Mouse (Mus musculus) small intestine, adult 2 months (tissue): ENCODE measurements around the gene Rnf123.

Experiments used
- CTCF ChIP-seq: fragments of 200-500 bp; IDR thresholded peaks from 2 replicates; pipeline ENCODE4 v1.5.1; 2012; ENCODE audit warnings: low read depth, mild to moderate bottlenecking, control low read depth, inconsistent platforms, low read length, moderate library complexity, mixed read lengths; ENCODE audit not compliant: insufficient replicate concordance, insufficient read length; ENCODE audit errors: extremely low read depth
- POLR2A ChIP-seq: fragments of 200-500 bp; IDR thresholded peaks from 2 replicates; pipeline ENCODE4 v1.6.1; 2012; ENCODE audit warnings: low read depth, mild to moderate bottlenecking, control low read depth, inconsistent platforms, low read length, moderate library complexity

- no peak for TF ChIP-seq CTCF
- TF ChIP-seq POLR2A = no peak
Observed at GRCm38 (mm10) chr9:108055661-108056237, 27.4 kb downstream of the Rnf123 start.
